Mouse (Mus musculus): ENCODE data around the gene Cox7a2l. TPM values are rescaled to one million over a fixed set of nuclear protein-coding genes. Genes with fewer than 3 reads are reported as not detected.

The Cox7a2l gene
- polyA plus RNA-seq, 1 experiment from 2014 or later: 190 TPM

- DNase-seq (ENCODE audit: low spot score) (no peak), ATAC-seq (no peak)
- Histone ChIP-seq H3K4me3 (ENCODE audit: low read depth, low read length) (no peak overlapping the region), H3K36me3 (ENCODE audit: insufficient read depth, low read length) (peaks cover 18% of the 10 kb centered on the region), H3K9me3 (ENCODE audit: low read length) (no peaks in the 10 kb centered on the region), H3K4me2 (replicated peaks; ENCODE audit: low read depth, low read length) (no peak overlapping the region), H3K27me3 (replicated peaks; ENCODE audit: insufficient read depth, low read length) (no peaks in the 10 kb centered on the region), H3K27ac (ENCODE audit: low read length) (no peak overlapping the region), H3K9ac (replicated peaks; ENCODE audit: low read depth) (no peak overlapping the region), H3K4me1 (ENCODE audit: insufficient read depth, low read depth, low read length) (no peaks in the 10 kb centered on the region)
- TF ChIP-seq CTCF (IDR thresholded peaks at IDR 0.05) (no peak), EP300 (IDR thresholded peaks at IDR 0.05) (no peak)
- 53% methylated on average over 6 of the region's 6 CpGs for WGBS
These were observed 50.4 kb downstream of the Cox7a2l start for GRCm38 (mm10) chr17:83466697-83467251.

GRCm38 (mm10) chr17:83465969-83466368 is 51.2 kb downstream of the Cox7a2l start:
- no peak for DNase-seq (ENCODE audit: low spot score)
- Histone ChIP-seq H3K27ac (ENCODE audit: low read length) (no peak overlapping the region), H3K36me3 (ENCODE audit: insufficient read depth, low read length) (peaks cover 22% of the 10 kb centered on the region), H3K4me1 (ENCODE audit: insufficient read depth, low read depth, low read length) (no peaks in the 10 kb centered on the region), H3K9ac (replicated peaks; ENCODE audit: low read depth) (no peak overlapping the region), H3K27me3 (replicated peaks; ENCODE audit: insufficient read depth, low read length) (no peaks in the 10 kb centered on the region), H3K9me3 (ENCODE audit: low read length) (no peaks in the 10 kb centered on the region), H3K4me2 (replicated peaks; ENCODE audit: low read depth, low read length) (no peak overlapping the region), H3K4me3 (ENCODE audit: low read depth, low read length) (no peak overlapping the region)
- TF ChIP-seq EP300 (IDR thresholded peaks at IDR 0.05): no peak
- TF ChIP-seq CTCF (IDR thresholded peaks at IDR 0.05): no peak
- ATAC-seq: no peak
- 86% methylated on average over 5 of the region's 5 CpGs for WGBS

GRCm38 (mm10) chr17:83457271-83457670 is 59.9 kb downstream of the Cox7a2l start:
- no peak for DNase-seq (ENCODE audit: low spot score)
- H3K36me3 ChIP-seq (ENCODE audit: insufficient read depth, low read length): peaks cover 37% of the 10 kb centered on the region
- WGBS: 94% methylated on average over 1 of the region's 1 CpGs

DNA sequence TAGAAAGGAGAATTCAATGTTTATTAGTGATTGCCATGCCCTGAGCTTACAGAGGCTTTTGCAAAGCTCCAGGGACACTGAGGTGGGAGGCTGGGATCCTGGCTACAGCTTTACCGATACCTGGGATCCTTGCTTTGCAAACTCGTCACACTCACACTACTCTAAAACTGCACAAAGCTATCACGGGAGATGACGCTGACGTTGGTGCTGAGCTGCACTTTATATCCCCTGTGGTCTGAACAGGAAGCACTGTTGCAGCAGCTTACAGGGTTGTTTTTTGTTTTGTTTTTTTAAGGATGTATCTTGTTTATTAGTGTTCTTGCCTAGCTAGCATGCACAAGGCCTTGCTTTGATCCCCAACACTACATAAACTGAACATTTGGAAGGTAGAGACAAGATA is 63.5 kb downstream of the Cox7a2l start:
- 85% methylated on average over 5 of the region's 5 CpGs for WGBS
- Histone ChIP-seq H3K27me3 (replicated peaks; ENCODE audit: insufficient read depth, low read length) (no peaks in the 10 kb centered on the region), H3K9ac (replicated peaks; ENCODE audit: low read depth) (no peak overlapping the region), H3K4me1 (ENCODE audit: insufficient read depth, low read depth, low read length) (no peaks in the 10 kb centered on the region), H3K9me3 (ENCODE audit: low read length) (no peaks in the 10 kb centered on the region), H3K27ac (ENCODE audit: low read length) (no peak overlapping the region), H3K4me2 (replicated peaks; ENCODE audit: low read depth, low read length) (no peak overlapping the region), H3K4me3 (ENCODE audit: low read depth, low read length) (no peak overlapping the region), H3K36me3 (ENCODE audit: insufficient read depth, low read length) (peaks cover 31% of the 10 kb centered on the region)
- no peak for ATAC-seq
- DNase-seq (ENCODE audit: low spot score): no peak
- TF ChIP-seq EP300 (IDR thresholded peaks at IDR 0.05) (no peak), CTCF (IDR thresholded peaks at IDR 0.05) (no peak)

More at GRCm38 (mm10) chr17:83457271-83457670, 59.9 kb downstream of the Cox7a2l start:
- no peak for TF ChIP-seq EP300 (IDR thresholded peaks at IDR 0.05)
- no peak for TF ChIP-seq CTCF (IDR thresholded peaks at IDR 0.05)
- Histone ChIP-seq H3K4me3 (ENCODE audit: low read depth, low read length) (no peak overlapping the region), H3K27me3 (replicated peaks; ENCODE audit: insufficient read depth, low read length) (no peaks in the 10 kb centered on the region), H3K9me3 (ENCODE audit: low read length) (no peaks in the 10 kb centered on the region), H3K27ac (ENCODE audit: low read length) (no peak overlapping the region), H3K9ac (replicated peaks; ENCODE audit: low read depth) (no peak overlapping the region), H3K4me1 (ENCODE audit: insufficient read depth, low read depth, low read length) (no peaks in the 10 kb centered on the region), H3K4me2 (replicated peaks; ENCODE audit: low read depth, low read length) (no peak overlapping the region)
- no peak for ATAC-seq

- H3K36me3 ChIP-seq (ENCODE audit: insufficient read depth, low read length): peaks cover 29% of the 10 kb centered on the region
These were observed 64.7 kb downstream of the Cox7a2l start for GRCm38 (mm10) chr17:83452451-83452850.

More at GRCm38 (mm10) chr17:83452451-83452850, 64.7 kb downstream of the Cox7a2l start:
- ATAC-seq (no peak), DNase-seq (ENCODE audit: low spot score) (no peak)
- no peaks in the 10 kb centered on the region for H3K4me1 ChIP-seq (ENCODE audit: insufficient read depth, low read depth, low read length)
- H3K27me3 ChIP-seq (replicated peaks; ENCODE audit: insufficient read depth, low read length): no peaks in the 10 kb centered on the region
- no peak overlapping the region for H3K9ac ChIP-seq (replicated peaks; ENCODE audit: low read depth)
- H3K4me3 ChIP-seq (ENCODE audit: low read depth, low read length): no peak overlapping the region
- 80% methylated on average over 8 of the region's 8 CpGs for WGBS
- H3K27ac ChIP-seq (ENCODE audit: low read length): no peak overlapping the region
- no peak for TF ChIP-seq EP300 (IDR thresholded peaks at IDR 0.05)
- no peak for TF ChIP-seq CTCF (IDR thresholded peaks at IDR 0.05)
- no peak overlapping the region for H3K4me2 ChIP-seq (replicated peaks; ENCODE audit: low read depth, low read length)
- H3K9me3 ChIP-seq (ENCODE audit: low read length): no peaks in the 10 kb centered on the region

Other genes with a start within 250 kb of the Cox7a2l start
- gene Eml4, start 166.4 kb downstream of the Cox7a2l start, polyA plus RNA-seq (2015; fragmentation: Nextera tagmentation; extraction: Ambion mirVana): 13.4 and 15.8 TPM in 2 replicates
- not detected in 2 replicates for gene Kcng3, start 114.6 kb upstream of the Cox7a2l start, polyA plus RNA-seq (2015; fragmentation: Nextera tagmentation; extraction: Ambion mirVana)
- 32.0 and 40.0 TPM in 2 replicates for gene Mta3, start 188.8 kb upstream of the Cox7a2l start, polyA plus RNA-seq (2015; fragmentation: Nextera tagmentation; extraction: Ambion mirVana)